Mouse (Mus musculus) forebrain, embryonic 14.5 days (tissue): ENCODE measurements around the gene Cavin1. TPM values are rescaled to one million over a fixed set of nuclear protein-coding genes. Genes with fewer than 3 reads are reported as not detected.
A peak's percentile ranks its signal among the peaks of the same experiment; 100 is the strongest.

Experiments
- ATAC-seq: fragments of 200-750 bp; cut with Nextera tagmentation; 2 replicates; pipeline ENCODE4 v1.8.0; 2017; ENCODE audit warnings: mild to moderate bottlenecking, moderate library complexity
- DNase-seq: peaks from one replicate; pipeline ENCODE4 v3.0.0-alpha.2; 2015; ENCODE audit warnings: low spot score
- H3K27ac ChIP-seq: fragments of 300-500 bp; sonication (generic); 2 replicates; pipeline ENCODE4 v1.5.1; 2014; ENCODE audit warnings: low read depth, mild to moderate bottlenecking, control low read depth, low read length, moderate library complexity
- H3K27me3 ChIP-seq: fragments of 300-500 bp; sonication (generic); replicated peaks from 2 replicates; pipeline ENCODE4 v1.6.1; 2014; ENCODE audit warnings: low read length, control low read depth, mixed read lengths; ENCODE audit not compliant: control insufficient read depth, insufficient read depth
- H3K36me3 ChIP-seq: fragments of 300-500 bp; sonication (generic); 2 replicates; pipeline ENCODE4 v1.6.1; 2014; ENCODE audit warnings: low read length, control low read depth; ENCODE audit not compliant: control insufficient read depth, insufficient read depth
- H3K4me1 ChIP-seq: fragments of 300-500 bp; sonication (generic); 2 replicates; pipeline ENCODE4 v1.6.1; 2014; ENCODE audit warnings: antibody characterized with exemption, low read length, control low read depth; ENCODE audit not compliant: control insufficient read depth, insufficient read depth
- H3K4me2 ChIP-seq: fragments of 300-500 bp; sonication (generic); 2 replicates; pipeline ENCODE4 v1.6.1; 2014; ENCODE audit warnings: mild to moderate bottlenecking, control low read depth, low read length
- H3K4me3 ChIP-seq: fragments of 300-500 bp; sonication (generic); 2 replicates; pipeline ENCODE4 v1.5.1; 2014; ENCODE audit warnings: low read depth, low read length, control low read depth
- H3K9ac ChIP-seq: fragments of 300-500 bp; sonication (generic); 2 replicates; pipeline ENCODE4 v1.6.1; 2014; ENCODE audit warnings: mild to moderate bottlenecking, low read length, control low read depth, moderate library complexity
- H3K9me3 ChIP-seq: fragments of 300-500 bp; sonication (generic); replicated peaks from 2 replicates; pipeline ENCODE4 v1.6.1; 2016; ENCODE audit warnings: low read length, control low read depth, mixed read lengths; ENCODE audit not compliant: control insufficient read depth
- WGBS: fragments of 180-500 bp; shearing (Covaris S2); extraction: QIAGEN DNeasy Blood & Tissue Kit; methylation state at CpG from one replicate; pipeline ENCODE4 v1.1.7; 2014; 5-methylcytosine and 5-hydroxymethylcytosine counted together
- polyA plus RNA-seq: library from polyadenylated mRNA; unstranded; fragments of >200 nt; fragmentation: Nextera tagmentation; extraction: Ambion mirVana; gene quantifications from 2 replicates; pipeline ENCODE4 v1.2.1, GENCODE M21; 2014

Gene Cavin1
- polyA plus RNA-seq, 1 experiment from 2014 or later, result 15.6 TPM

DNA sequence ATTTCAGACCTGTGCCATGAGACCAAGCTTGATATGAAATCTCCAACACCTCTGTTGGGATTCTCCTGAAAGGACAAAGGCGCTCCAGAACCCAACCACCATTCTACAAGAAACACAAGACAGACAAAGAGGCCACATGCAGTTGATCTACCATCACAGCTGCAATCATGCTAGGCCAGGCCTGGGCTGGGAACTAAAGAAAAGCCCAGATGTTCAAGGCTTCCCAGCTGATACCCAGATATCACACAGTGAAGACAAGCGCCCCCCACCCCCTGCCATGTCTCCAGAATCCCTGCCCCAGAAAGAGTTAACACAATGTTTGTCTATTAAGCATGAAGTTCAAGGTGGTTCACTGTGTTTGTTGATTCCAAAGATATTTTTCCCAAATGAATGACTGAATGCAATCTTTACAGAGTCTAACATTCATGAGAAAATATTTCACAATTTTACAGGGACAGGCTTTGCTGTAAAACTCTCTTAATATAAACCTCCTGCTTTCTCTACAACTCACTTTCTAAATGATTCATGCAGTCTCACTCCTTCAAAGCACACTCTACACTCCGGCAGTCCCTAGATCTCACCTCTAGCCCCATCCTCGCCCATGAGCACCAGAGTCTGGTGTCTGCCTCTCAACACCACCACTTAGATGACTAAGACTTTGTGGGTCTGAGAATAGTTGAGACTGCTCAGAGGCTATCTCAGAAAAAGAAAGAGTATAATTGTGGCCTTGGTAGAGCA lies 49.6 kb downstream of the Cavin1 start:
- Histone ChIP-seq H3K9ac (no peak overlapping the region), H3K4me1 (no peaks in the 10 kb centered on the region), H3K4me2 (no peak overlapping the region), H3K27ac (no peak overlapping the region), H3K4me3 (no peak overlapping the region), H3K27me3 (no peaks in the 10 kb centered on the region), H3K9me3 (no peaks in the 10 kb centered on the region), H3K36me3 (no peaks in the 10 kb centered on the region)
- DNase-seq, result no peak
- 95% methylated on average over 4 of the region's 4 CpGs for WGBS
- no peak for ATAC-seq

DNA sequence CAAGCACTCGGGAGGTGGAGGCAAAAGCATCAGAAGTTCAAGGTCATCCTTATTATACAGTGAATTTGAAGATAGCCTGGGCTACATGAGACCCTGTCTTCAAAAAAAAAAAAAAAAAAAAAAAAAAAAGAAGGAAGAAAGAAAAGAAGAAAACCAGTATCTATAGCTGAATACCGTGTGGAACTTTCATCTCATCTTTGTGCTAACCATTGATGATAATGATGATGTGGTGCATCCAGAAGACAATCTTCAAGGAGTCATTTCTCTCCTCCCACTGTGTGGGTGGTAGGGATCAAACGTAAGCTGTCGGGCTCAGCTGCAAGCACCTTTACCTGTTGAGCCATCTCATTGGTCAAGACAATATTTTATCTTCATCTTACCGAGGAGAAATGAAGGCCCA lies 52.7 kb downstream of the Cavin1 start:
- Histone ChIP-seq H3K9ac (no peak overlapping the region), H3K4me3 (no peak overlapping the region), H3K27me3 (no peaks in the 10 kb centered on the region), H3K36me3 (no peaks in the 10 kb centered on the region), H3K4me1 (no peaks in the 10 kb centered on the region), H3K27ac (no peak overlapping the region), H3K9me3 (no peaks in the 10 kb centered on the region), H3K4me2 (no peak overlapping the region)
- WGBS, result 89% methylated on average over 5 of the region's 5 CpGs
- ATAC-seq (no peak), DNase-seq (no peak)

DNA sequence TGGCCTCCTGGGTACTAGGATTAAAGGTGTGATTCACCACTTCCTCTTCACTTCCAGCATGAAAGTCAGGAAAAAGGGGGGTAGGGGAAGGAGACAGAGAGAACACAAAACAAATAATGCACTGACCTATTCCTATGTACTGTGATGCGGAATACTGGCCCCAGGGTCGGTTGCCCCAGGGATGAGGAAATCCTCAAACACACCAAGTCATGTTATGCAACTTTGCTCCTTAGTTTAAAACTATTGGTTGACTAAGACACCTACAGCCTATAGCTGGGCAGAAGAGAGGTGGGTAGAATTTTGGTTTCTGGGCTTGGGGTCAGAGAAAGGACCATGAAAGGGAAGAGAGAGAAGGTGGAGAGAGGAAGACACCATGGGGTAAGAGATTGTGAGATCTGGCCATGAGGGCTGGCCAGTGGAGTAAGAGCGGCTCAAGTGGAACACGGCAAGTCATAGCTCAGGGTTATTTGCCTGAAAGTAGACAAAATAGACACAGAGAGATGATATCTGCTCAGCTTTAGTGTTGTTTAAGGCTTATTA lies 54.2 kb downstream of the Cavin1 start:
- no peak for ATAC-seq
- H3K27ac ChIP-seq, result no peak overlapping the region
- H3K4me3 ChIP-seq, result no peak overlapping the region
- H3K4me1 ChIP-seq, result no peaks in the 10 kb centered on the region
- no peaks in the 10 kb centered on the region for H3K9me3 ChIP-seq
- H3K27me3 ChIP-seq, result no peaks in the 10 kb centered on the region
- no peak overlapping the region for H3K9ac ChIP-seq
- H3K36me3 ChIP-seq, result no peaks in the 10 kb centered on the region
- H3K4me2 ChIP-seq, result no peak overlapping the region
- DNase-seq, result no peak
- WGBS, result 93% methylated on average over 4 of the region's 4 CpGs

DNA sequence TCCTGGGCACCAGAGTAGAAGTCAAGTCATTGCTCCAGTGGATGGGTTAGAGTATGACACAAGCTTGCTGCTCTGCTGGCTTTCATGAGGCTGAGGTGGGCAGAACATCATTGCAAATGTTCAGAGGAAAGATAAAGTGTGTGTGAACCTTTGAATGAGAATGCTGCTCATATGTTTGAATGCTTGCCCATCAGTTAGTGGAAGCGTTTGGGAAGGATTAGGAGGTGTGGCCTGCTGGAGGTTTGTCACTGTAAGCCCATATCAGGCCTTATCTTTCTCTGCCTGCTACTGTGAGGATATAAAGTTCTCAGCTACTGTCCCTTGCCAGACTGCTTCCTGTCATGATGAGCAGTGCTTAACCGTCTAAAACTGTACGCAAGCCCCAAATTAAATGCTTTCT lies 55.6 kb downstream of the Cavin1 start:
- Histone ChIP-seq H3K4me1 (no peaks in the 10 kb centered on the region), H3K27ac (no peak overlapping the region), H3K27me3 (no peaks in the 10 kb centered on the region), H3K4me2 (no peak overlapping the region), H3K9me3 (no peaks in the 10 kb centered on the region), H3K36me3 (no peaks in the 10 kb centered on the region), H3K4me3 (no peak overlapping the region), H3K9ac (no peak overlapping the region)
- DNase-seq (no peak), ATAC-seq (no peak)
- WGBS, result 95% methylated on average over 3 of the region's 3 CpGs

DNA sequence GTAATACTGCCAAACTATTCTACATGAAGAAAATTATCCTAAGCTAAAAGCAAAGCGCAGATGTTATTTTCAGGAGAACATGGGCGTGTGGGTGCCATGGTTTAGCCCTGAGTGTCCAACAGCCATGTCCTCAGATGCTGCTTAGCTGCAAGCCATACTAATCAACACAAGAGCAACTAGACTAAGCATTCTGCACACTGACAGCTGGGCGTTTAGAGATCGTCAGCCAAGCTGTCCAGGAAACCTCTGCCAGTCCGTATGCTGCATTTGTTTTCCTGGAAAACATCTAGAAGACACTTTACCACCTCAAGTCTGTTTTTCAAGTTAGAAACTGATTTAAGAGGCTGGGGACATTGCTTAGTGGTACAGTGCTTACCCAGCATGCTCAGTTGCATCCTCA lies 56.3 kb downstream of the Cavin1 start:
- Histone ChIP-seq H3K4me3 (no peak overlapping the region), H3K27me3 (no peaks in the 10 kb centered on the region), H3K36me3 (no peaks in the 10 kb centered on the region), H3K9me3 (no peaks in the 10 kb centered on the region), H3K27ac (no peak overlapping the region), H3K4me2 (no peak overlapping the region), H3K9ac (no peak overlapping the region), H3K4me1 (no peaks in the 10 kb centered on the region)
- WGBS, result 84% methylated on average over 5 of the region's 5 CpGs
- peak; percentile 15 for DNase-seq
- no peak for ATAC-seq

DNA sequence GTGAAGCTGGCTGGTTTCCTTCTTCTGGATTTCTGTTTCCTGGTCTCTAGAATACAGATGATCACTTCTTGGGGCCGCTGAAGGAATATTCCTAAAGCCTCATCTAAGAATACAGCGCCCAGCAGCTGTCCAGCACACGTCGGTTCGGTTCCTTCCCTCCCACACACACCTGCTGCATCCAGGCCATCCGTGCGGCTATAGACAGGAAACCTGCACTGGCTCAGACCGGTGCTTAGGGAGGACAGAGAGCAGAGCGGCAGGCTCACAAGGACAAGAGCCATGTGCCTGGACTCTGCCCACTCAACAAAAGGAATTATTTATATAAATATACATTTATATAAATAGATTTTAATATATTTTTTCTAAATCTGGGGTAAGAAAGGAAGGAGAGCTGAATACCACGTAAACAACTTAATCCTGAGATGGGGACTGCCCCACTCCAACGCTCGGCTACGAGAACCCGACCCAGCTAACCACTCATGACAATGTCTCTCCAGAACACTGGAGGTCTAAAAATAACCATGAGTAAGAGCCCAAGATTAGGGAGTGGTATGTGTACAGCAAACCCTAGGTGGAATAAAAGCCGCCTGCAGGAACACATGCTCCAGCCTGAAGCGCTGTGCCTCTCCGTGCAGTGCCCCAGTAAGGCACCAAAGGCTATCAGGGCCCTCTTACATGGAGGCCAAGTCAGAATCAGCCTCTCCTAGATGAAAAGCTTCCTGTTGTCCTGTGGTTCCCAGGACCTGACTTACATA lies 58.1 kb downstream of the Cavin1 start:
- H3K4me1 ChIP-seq, result no peaks in the 10 kb centered on the region
- 91% methylated on average over 17 of the region's 17 CpGs for WGBS
- no peak overlapping the region for H3K4me2 ChIP-seq
- H3K9ac ChIP-seq, result no peak overlapping the region
- H3K9me3 ChIP-seq, result no peaks in the 10 kb centered on the region
- no peaks in the 10 kb centered on the region for H3K27me3 ChIP-seq
- H3K36me3 ChIP-seq, result no peaks in the 10 kb centered on the region
- no peak for DNase-seq
- no peak overlapping the region for H3K27ac ChIP-seq
- ATAC-seq, result no peak
- no peak overlapping the region for H3K4me3 ChIP-seq

DNA sequence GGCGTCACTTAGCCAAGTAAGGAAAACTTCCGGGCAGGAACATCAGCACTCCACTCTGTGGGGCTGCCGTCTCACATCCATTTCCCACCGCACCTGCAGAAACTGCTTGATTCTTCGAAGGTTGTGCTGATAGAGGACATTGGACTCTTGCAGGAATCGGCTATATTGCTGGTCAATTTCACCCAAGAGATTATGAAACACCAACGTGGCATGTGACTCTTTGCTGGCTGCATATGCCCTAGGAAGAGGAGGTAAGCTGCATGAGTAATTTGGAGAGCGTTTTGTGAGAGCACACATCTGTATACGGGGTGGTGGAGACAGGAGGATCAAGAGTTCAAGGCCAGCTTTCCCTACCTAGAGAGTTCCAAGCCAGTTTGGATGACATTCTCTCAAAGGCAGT lies 62.1 kb downstream of the Cavin1 start:
- H3K9me3 ChIP-seq, result no peaks in the 10 kb centered on the region
- no peak for DNase-seq
- H3K4me1 ChIP-seq, result no peaks in the 10 kb centered on the region
- no peak overlapping the region for H3K27ac ChIP-seq
- H3K4me2 ChIP-seq, result no peak overlapping the region
- 89% methylated on average over 9 of the region's 9 CpGs for WGBS
- H3K4me3 ChIP-seq, result no peak overlapping the region
- no peak overlapping the region for H3K9ac ChIP-seq
- ATAC-seq, result no peak
- no peaks in the 10 kb centered on the region for H3K27me3 ChIP-seq
- H3K36me3 ChIP-seq, result peaks cover 14% of the 10 kb centered on the region

DNA sequence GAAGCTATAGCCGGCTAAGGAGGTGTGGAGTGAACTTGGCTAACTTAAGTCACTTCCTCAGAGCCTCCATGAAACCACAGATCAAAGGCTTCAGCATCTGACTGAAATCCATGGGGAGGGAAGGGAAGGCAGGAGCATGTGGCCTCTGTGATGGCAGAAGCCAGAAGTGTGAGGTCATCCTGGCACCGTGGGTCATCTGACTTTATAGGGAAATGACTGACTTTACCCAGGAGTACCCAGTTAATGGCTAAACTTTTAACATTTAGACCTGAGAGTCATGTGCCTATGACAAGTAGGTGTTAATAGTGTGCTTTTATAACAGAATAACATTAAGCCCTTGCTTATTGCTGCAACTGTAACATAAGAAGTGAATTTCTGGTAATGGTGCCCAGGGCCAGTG lies 62.6 kb downstream of the Cavin1 start:
- no peaks in the 10 kb centered on the region for H3K27me3 ChIP-seq
- no peak overlapping the region for H3K27ac ChIP-seq
- no peak overlapping the region for H3K9ac ChIP-seq
- no peak for DNase-seq
- ATAC-seq, result no peak
- no peaks in the 10 kb centered on the region for H3K9me3 ChIP-seq
- WGBS, result 93% methylated on average over 2 of the region's 2 CpGs
- no peak overlapping the region for H3K4me2 ChIP-seq
- H3K4me1 ChIP-seq, result no peaks in the 10 kb centered on the region
- H3K36me3 ChIP-seq, result peaks cover 18% of the 10 kb centered on the region
- no peak overlapping the region for H3K4me3 ChIP-seq

DNA sequence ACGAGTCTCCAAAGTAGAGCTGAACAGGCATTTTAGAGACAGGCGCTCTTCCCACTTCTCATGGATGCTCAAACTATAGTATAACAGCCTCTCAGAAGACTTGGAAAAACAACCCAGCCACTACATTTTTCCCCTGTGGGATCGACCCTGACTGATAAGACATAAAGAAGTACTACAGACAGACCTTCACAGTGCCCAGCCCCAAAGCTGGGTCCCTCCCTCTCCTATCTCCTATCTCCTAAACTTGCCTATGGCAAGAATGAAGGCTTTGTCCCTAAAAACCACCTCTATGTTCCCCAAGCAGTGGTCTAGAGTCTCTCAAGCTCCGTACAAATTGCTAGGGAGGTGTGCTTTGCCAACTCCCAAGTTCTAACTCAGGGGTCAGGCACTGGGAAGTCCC lies 63.8 kb downstream of the Cavin1 start:
- Histone ChIP-seq H3K9ac (no peak overlapping the region), H3K27ac (no peak overlapping the region), H3K4me1 (no peaks in the 10 kb centered on the region), H3K4me2 (no peak overlapping the region), H3K4me3 (no peak overlapping the region), H3K27me3 (no peaks in the 10 kb centered on the region), H3K9me3 (no peaks in the 10 kb centered on the region; the same call in 1 of the 2 replicates), H3K36me3 (peaks cover 25% of the 10 kb centered on the region)
- 86% methylated on average over 4 of the region's 4 CpGs for WGBS
- ATAC-seq (no peak), DNase-seq (no peak)
